Mouse (Mus musculus) spleen, postnatal 4 days (tissue): ENCODE data around the gene Jmjd8.
"Not testable (repeated sequence)": the region's sequence is repeated elsewhere in the genome, so short reads cannot be mapped to it uniquely, and the experiment has no call there.

ENCODE experiments used
- DNase-seq, 2 experiments: peaks; one replicate each; pipeline ENCODE4 v3.0.0; 2022; ENCODE audit warnings: low spot score in 2 of 2

Jmjd8 gene

DNA sequence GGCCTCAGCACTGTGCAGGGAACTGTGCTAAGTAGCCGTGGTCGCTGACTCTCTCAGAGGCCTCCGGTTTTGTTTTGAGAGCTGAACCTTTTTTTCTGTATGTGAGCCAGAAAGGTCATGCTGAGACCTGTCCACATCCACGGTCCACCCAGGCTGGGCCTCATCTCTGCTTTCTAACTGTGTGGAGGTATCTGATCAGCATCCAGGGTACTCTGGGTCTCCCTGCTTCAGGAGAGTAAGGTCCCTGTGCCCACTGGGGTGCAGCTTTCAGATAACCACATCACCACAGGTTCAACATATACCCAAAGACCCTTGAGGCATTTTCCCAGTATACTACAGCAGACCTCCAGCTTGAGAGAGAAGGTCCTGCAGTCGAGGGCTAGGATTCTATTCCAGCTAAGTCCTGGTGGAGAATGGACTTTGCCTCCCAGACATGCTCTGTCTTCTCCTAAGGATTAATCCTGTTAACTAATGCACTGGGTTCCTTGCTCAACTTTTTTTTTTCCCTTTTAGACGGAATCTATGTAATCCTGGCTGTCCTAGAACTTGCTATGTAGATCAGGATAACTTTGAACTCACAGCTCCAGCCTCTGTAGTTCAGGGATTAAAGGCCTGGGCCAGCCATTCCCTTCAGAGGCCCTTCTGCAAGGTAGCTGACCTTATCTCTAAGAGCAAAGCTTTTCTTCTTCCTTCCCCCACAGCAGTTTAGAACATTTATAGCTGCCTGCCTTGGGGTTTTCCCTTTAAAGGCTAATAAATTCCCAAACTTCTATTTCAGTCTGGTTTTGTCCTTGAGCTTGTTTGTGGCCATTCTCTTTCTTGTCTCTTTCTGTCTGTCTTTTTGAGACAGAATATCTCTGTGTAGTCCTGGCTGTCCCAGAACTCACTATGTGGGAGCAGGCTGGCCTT, 33.3 kb downstream of the Jmjd8 start:
- no peak for DNase-seq

DNA sequence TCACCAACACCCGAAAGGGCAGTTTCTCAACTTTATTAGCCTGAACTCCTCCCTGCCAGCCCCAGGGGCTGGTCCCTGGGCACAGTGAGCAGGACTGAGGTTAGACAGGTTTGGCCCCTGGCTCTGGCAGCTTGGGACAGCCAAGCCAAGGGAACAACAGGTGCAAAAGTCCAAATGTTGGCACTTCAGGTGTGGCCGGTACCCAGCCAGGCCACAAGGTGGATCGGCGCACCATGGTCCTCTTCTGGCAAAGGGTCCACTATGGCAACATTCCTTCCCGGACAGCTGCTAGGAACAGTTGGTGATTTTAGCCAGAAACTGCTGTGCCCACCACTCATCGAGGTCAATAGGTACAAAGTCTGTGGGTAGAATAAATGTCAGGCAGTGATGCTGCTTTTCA, 35.0 kb downstream of the Jmjd8 start:
- no peak for DNase-seq

DNA sequence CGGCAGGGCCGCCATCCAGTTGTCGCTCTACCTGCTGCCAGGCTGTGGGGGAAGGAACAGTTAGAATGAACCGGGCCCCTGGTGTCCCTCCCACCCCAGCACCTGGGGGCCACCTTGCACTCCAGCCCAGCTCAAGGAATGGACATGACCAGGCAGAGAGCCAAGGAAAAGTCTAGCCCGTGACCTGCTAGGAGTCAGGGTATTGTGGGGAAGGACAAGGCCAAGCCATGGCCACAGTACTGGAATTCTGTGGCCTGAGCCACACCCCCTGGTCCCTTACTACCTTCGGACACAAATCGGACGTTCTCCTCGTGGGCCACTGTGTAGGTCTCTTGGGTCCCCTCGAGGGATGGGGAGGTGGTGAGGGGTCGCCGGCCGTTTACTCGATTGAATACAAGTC, 35.6 kb downstream of the Jmjd8 start:
- no peak for DNase-seq

DNA sequence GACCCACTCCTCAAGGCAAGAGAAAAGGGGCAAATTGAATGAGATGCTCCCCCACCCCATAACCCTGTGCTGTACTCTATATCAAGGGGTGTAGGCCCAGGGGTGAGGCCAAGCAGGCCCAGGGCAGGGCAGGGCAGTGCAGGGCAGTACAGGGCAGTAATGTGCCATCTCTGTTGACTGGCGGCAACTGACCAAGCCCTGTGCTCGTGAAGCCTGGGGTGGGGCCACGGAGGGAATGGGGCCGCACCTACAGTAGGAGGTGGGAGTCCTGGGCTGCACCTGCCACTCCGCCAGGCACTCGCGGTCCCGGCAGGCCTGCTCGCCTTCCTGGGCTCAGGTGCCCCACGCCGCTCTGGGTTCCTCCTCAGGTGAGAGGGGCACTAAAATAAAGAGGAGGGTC, 36.6 kb downstream of the Jmjd8 start:
- no peak for DNase-seq

DNA sequence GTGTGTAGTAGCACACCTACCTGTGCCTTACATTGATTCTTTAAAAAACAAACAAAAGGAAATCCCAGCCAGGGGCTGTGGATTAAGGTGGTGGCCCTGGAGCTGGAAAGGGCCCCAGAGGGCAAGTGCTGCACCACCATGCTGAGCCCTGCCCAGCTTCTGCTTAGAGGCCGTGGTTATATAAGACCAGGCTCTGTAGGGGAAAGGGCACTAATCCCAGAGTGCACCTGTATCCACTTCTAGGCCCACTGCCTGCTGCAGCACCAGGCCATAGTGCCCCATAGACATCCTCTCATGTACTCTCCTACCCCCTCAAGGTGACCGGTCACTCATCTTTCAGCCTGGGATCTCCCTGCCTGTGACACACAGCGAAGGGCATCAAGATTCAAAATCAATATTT, 37.5 kb downstream of the Jmjd8 start:
- no peak for DNase-seq

DNA sequence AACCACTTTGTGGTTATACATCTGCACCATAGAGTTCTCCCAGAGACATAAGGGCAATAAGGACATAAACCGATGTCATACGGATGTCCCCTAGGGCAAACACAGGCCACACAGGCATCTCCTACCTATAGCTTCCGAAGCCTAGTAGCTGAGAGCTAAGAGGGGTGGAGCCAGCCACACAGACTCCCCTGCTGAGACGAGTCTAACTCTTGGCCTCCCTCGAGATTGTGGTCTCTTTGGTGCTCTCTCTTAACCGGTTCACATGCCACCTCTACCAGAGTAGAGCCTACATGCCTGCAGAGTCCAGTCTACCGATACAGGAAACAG, 38.8 kb downstream of the Jmjd8 start:
- DNase-seq: no peak

DNA sequence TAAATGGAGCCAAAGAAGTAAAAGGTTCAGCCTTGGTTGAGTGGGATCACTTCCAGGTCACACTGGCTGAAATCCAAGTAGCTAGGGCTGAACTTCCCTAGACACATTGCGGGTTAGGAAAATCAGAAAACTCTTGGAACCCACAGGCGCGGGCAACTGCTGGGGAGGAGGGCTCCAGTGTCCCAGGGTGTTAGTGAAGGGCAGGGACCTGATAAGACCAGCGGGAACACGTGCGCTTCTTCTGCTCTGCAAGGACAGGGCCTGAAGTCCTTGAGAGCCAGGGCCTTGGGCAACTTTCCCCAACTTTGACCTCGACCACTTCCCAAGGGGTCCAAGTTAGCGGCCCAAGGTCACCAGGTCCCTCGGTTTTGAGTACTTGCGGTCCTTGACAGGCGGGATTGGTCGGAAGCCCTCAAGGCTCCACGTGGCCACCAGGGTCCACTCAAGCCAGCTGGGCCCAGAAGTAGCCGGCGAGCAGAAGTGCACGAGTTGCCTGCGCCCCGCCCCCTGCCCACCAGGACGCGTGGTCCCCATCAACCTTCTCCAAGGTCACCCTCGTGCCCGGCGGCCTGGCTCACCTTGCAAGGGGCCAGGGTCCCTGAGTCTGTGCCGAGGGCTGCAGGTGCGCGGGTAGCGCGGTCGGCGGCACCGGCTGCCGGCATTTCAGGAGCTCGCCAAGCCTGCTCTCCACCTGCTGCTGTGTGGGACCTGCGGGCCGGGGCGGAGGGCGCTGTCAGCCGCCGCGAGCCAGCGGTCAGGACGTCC, 39.4 kb downstream of the Jmjd8 start:
- peak in 1 of 2 experiments; percentile 74 for DNase-seq

DNA sequence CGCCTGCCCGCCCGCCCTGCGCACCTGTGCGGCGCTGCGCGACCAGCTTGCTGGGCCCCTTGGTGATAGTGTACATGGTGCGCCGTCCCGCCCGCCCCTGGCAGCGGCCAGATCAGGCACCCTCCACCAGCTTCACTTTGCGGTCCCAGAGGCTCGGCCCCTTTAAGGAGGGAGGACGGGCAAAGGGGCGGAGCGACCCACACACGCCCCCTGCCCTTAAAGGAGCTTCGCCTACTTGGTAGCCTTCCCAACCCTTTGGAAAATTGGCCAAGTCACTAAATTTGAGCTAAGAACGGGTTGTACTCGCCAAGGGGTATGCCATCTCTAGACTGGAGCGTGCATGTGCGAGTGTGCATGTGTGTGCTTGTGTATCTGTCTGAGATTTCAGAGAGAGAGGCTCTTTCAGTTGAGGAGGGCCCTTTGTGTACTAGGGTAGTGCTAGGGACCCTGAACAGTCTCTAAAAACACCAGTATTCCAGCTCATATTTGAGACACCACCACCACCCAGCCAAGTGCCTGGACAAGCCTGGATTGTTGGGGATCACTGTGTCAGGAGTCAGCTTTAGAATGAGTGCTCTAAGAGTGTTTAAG, 40.0 kb downstream of the Jmjd8 start, which contains the start of gene Mcrip2:
Mcrip2 (minus strand) TSS at position 164 of the 591 bp plus-strand sequence.
- peak; percentile 65 to 77 for DNase-seq

DNA sequence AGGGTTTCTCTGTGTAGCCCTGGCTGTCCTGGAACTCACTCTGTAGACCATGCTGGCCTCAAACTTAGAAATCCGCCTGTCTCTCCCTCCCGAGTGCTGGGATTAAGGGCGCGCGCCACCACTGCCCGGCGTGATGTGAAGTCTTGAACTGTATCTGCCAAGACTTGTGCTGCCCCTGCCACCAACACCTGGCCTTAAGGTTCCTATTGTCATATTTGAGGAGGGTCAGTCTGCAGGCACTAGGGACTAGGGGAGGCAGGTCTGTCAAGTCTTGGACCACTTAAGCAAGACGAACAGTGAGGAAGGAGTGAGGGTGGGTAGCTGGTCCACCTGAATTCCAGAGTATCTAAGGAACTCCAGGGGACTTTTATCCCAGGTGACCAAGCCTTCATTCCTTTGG, 40.8 kb downstream of the Jmjd8 start:
- DNase-seq: no peak

DNA sequence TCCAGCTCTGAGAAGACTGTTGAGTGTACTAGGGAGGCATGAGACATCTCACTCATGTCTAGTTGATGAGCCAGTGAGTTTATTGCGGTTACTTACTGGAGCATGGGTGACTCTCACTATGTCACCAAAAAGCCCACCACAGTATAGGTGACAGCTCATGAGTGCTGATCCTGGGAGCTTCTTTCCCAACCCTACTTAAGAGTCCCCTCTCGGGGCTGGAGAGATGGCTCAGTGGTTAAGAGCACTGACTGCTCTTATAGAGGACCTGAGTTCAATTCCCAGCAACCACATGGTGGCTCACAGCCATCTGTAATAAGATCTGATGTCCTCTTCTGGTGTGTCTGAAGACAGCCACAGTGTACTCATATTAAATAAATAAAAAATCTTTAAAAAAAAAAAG, 41.3 kb downstream of the Jmjd8 start:
- no peak for DNase-seq

DNA sequence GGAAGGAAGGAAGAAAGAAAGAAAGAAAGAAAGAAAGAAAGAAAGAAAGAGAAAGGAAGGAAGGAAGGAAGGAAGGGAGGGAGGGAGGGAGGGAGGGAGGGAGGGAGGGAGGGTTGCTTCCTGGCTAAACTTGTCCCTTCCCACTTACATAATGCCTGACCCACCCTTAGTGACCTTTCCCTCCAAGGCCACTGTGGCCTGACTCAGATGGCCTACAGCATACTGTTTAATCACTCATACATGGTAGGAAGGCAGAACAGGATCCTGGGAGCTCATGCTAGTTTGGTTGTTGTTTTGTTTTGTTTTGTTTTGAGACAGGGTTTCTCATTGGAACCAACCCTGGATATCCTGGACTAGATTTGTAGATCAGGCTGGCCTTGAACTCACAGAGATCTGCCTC, 42.9 kb downstream of the Jmjd8 start:
- DNase-seq: not testable (repeated sequence)

DNA sequence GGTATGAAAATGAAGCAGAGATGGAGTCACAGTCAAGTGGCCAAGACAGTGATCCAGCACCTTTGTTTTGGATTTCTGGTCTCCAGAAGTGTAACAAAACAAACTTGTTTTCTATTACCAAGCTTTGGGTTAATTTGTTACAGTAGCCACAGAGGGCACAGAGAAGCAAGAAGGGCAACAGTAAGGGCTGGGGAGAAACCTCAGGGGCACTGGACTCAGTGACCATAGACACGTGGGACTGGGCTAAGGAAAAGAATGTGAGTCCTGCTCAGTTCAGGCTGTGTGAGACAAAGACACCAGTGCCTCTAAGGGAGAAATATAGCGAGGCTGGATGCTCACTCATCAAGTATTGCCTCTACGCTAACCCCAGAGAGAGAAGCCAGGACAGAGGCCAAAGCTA, 44.0 kb downstream of the Jmjd8 start:
- no peak for DNase-seq

DNA sequence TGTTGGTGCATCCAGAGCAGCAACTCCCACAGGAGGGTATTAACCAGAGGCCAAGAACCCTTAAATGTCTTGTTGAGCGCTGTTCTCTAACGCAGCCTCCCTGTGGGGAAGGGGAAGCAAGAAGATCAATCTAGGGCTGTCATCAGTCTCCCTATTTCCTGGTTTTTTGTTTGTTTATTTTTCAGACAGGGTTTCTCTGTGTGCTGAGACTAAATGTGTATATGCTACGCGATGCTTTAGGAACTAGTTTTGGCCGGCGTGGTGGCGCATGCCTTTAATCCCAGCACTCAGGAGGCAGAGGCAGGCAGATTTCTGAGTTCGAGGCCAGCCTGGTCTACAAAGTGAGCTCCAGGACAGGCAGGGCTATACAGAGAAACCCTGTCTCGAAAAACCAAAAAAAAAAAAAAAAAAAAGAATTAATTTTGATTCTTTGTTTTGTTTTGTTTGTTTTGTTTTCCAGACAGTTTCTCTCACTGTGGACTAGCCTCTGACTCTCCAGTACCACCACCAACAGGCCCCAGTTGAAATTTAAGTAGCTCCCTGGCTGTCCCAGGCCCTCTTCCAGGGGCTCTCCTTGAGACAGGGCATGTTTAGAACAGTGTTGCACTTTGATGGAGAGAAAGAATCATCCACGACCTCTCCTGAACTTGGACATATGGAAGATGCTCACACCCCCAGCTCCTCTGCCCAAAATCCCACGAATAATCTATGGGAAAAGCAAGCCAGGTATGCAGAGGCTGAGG, 44.9 kb downstream of the Jmjd8 start:
- DNase-seq: no peak

DNA sequence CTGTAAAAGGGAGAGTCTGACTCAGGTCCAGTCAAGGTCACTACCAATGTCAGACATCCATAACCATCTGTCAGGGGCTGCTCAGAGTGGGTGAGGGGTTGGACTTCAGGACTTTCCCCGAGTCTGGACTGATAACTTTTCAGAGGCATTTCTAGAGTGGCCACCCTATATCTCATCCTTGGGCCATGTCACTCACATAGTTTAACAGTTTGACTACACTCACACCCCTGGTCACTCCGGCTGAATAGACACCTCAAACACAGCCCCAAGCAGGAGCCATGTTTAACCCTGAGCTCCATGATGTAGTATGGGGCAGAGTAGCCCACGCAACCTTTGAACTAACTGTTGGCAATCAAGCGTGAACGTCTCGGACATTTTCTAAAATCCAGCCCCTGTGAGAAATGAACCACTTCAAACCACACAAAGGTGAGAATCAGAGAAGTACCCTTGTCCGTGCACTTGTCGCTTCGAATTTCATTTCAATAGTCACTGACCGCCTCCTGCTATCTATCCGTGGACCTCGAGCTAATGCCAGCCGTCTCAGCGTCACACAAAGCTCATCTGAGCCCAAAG, 45.6 kb downstream of the Jmjd8 start:
- no peak for DNase-seq

DNA sequence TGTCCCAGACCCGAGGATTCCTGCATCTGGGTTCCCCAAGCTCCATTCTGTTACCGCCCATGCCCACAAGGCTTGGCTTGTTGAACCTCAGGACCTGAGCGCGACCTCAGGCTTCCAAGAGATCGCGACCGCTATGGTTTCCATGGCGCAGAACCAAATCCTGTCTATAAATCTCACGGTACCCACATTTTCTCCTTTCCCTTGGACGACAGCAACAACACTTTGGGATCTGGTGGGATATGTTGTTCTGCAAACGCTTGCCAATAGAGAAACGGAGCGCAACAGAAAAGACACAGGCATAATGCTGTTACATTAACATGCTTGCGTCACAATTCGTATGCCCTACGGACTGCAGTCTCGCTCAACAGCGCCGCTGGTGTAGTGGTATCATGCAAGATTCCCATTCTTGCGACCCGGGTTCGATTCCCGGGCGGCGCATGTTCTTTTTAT, 46.1 kb downstream of the Jmjd8 start, which contains the start of gene Mettl26:
Mettl26 (plus strand) TSS at position 354 of the 450 bp plus-strand sequence.
- DNase-seq: peak; percentile 94 to 99

DNA sequence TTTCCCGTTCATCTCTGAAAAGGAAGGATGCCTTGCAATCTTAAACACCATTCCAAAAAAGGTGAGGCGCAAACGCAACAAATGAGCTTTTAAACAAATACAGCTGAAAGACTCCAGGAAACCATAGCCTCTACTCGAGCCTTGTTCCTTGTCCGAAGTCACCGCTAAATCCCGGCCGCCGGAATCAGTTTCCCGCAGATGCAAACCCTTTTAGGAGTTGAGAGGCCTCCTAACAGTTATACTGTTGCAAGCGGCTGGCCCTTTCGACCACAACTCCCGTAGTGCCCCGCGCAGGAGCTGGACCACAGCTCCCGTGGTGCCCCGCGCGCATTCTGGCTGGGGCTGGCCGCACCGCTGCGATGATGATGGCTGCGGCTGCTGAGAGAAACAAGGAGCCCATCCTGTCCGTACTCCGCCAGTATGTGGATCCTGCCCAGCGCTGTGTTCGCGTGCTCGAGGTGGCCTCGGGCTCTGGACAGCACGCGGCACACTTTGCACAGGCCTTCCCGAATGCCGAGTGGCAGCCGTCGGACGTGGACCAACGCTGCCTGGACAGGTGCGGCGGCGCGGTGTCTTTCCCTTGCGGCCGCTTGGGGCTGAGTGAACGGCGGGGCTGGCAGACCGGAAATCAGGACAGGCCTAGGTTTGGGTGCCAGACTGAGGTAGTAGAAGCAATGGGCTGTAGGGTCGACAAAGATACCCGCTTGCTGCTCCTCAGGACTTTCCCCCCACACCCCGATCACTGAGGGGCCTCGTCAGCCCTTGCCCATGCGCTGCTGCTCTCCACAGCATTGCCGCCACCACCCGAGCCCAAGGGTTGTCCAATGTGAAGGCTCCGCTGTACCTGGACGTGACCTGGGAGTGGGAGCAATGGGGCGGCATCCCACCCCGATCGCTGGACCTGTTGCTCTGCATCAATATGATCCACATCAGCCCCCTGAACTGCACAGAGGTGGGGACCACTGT, 46.8 kb downstream of the Jmjd8 start:
- DNase-seq: peak; percentile 87 to 94

DNA sequence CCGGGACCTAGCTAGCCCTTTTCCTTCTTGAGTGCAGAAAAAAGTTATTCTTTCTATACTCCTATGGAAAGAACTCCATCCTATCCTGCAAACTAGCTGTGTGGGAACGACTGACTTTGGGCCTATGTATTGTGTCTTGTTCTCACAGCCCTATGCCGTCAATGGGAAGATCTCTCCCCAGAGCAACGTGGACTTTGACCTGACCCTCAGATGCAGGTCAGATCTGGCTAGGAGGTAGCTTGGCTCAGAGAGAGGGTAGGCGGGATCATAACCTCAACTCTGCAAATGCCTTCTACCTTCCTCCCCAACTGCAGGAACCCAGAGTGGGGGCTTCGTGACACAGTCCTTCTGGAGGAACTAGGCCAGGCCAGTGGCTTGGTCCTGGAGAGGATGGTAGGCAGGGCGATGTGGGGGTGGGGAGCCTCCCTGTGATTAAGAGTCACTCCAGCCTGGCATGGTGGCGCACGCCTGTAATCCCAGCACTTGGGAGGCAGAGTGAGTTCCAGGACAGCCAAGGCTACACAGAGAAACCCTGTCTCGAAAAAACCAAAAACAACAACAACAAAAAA, 47.8 kb downstream of the Jmjd8 start:
- no peak for DNase-seq

DNA sequence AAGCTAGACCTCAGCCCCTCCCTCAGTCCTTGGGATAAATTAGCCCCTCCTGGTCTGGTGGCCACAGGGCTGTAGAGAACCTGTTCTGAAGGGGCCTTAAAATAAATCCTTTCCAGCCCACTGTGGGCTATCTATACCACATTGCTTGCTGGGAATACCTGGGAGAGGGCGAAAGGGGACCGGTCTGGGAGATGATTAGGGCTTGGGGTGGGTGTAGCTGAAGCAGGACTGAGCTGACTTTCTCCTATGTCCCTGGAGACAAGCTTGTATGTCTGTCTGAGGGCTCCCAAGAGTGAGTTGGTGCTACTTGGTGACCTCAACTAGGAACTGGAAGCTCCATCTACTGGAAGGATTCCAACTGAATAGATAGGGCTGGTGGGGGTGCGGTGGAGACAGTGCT, 48.4 kb downstream of the Jmjd8 start:
- no peak for DNase-seq

DNA sequence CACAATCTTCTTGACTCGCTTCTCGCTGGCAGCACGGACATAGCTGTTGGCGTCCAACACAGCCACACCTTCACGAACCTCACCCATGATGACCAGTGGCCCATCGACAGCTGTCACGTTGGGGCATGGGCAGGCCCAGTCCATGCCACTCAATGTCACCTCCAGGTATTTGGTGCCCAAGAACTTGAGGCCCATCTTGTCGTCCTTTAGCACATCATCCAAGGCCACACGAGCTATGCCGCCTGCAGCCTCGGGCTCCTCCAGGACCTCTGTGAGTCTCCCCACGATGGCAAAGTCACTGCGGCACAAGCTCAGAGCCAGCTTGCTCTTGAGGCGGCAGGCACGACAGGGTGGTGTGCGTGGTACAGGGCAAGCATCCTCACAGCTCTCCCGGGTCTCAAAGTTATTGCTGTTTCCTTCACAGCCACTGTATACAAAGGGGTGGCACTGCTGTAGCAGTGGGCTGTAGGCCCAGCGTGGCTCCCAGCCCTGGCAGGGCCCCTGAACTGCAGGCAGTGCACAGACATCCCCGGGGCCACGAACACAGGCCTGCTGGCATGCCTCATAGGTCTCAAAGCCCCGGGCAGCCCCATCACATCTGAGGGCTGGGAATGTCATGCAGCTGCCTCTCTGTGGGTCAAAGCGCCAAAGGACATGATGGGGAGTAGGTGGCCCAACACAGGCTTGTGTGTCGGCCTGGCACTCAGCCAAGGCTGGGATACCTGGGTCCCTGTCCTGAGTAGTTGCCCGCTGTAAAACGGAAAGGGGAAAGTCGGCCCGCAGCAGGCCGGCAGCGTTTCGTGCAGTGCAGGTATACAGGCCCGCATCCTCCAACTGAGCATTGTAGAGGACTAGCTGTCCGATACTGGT, 49.3 kb downstream of the Jmjd8 start:
- no peak for DNase-seq
